ENCODE assay signal across 10 mouse cellular contexts in the genomic region with DNA sequence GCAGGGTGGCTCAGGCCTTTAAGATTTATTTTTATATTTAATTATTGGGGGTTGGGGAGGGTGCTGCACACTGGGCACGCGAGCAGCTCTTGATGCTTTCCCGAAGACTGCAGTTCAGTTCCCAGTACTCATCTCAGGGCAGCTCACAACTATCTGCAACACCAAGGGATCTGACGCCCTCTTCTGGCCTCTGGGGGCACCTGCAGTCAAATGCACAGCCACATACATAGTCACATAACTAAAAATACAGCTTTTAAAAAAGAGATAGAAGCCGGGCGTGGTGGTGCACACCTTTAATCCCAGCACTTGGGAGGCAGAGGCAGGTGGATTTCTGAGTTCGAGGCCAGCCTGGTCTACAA. TPM values are rescaled to one million over a fixed set of nuclear protein-coding genes. Genes with fewer than 3 reads are reported as not detected.
DNase-seq lines count a peak whose midpoint lies in the region; ATAC-seq and TF ChIP-seq lines count a peak whose summit lies in the region.
"Had no signal": no experiment of that assay in that cellular context is flagged by ENCODE, and none has a peak within 500 bp of the region (broad histone marks: within the 10 kb centered on the region; RNA-seq: fewer than 3 reads in every experiment).

No protein-coding gene starts in this region.

- peak; percentile 50 for TF ChIP-seq CTCF in stomach, postnatal 0 days (IDR thresholded peaks at IDR 0.05; ENCODE audit: low read depth)

- H3K4me1 ChIP-seq in heart, embryonic 12.5 days (replicated peaks): peaks cover 63% of the 10 kb centered on the region
- H3K4me1 ChIP-seq in neural tube, embryonic 11.5 days (ENCODE audit: control insufficient read depth, insufficient read depth, low read length): peaks cover 30% of the 10 kb centered on the region
- peaks cover 65% of the 10 kb centered on the region for H3K4me1 ChIP-seq in limb, embryonic 12.5 days (replicated peaks)
- H3K4me1 ChIP-seq in stomach, postnatal 0 days (replicated peaks; ENCODE audit: control insufficient read depth, insufficient read depth): peaks cover 12% of the 10 kb centered on the region

- no peak for TF ChIP-seq EP300 in stomach, postnatal 0 days (optimal IDR thresholded peaks at IDR 0.05)

- no peak for ATAC-seq in heart, embryonic 12.5 days (ENCODE audit: insufficient number of reproducible peaks, low FRiP score)
- ATAC-seq in neural tube, embryonic 11.5 days (ENCODE audit: insufficient read depth, low FRiP score, low TSS enrichment): no peak
- ATAC-seq in limb, embryonic 12.5 days (ENCODE audit: insufficient number of reproducible peaks, insufficient read depth, low FRiP score, low TSS enrichment, low read depth): no peak
- ATAC-seq in stomach, postnatal 0 days (ENCODE audit: low FRiP score, low TSS enrichment): no peak

- WGBS in heart, embryonic 12.5 days: 89% methylated on average over 7 of the region's 7 CpGs
- 83% methylated on average over 7 of the region's 7 CpGs for WGBS in neural tube, embryonic 11.5 days
- 85% methylated on average over 7 of the region's 7 CpGs for WGBS in limb, embryonic 12.5 days
- 92% methylated on average over 7 of the region's 7 CpGs for WGBS in stomach, postnatal 0 days

- peak overlapping the region; percentile 91 for H3K27ac ChIP-seq in heart, embryonic 12.5 days (ENCODE audit: poor library complexity, severe bottlenecking)
- H3K27ac ChIP-seq in neural tube, embryonic 11.5 days (ENCODE audit: low read depth, low read length): peak overlapping the region; percentile 14
- H3K27ac ChIP-seq in limb, embryonic 12.5 days: peak overlapping the region; percentile 97
- peak overlapping the region; percentile 76 for H3K27ac ChIP-seq in stomach, postnatal 0 days (replicated peaks)

- H3K36me3 ChIP-seq in heart, embryonic 12.5 days: no peaks in the 10 kb centered on the region
- H3K36me3 ChIP-seq in neural tube, embryonic 11.5 days (ENCODE audit: control insufficient read depth, insufficient read depth, low read length): no peaks in the 10 kb centered on the region
- no peaks in the 10 kb centered on the region for H3K36me3 ChIP-seq in limb, embryonic 12.5 days
- H3K36me3 ChIP-seq in stomach, postnatal 0 days (ENCODE audit: control insufficient read depth, insufficient read depth, low read length): no peaks in the 10 kb centered on the region

- H3K4me2 ChIP-seq in heart, embryonic 12.5 days: no peak overlapping the region
- no peak overlapping the region for H3K4me2 ChIP-seq in neural tube, embryonic 11.5 days (ENCODE audit: low read depth)
- H3K4me2 ChIP-seq in limb, embryonic 12.5 days: peak overlapping the region; percentile 71
- no peak overlapping the region for H3K4me2 ChIP-seq in stomach, postnatal 0 days (replicated peaks; ENCODE audit: low read depth)

- H3K4me3 ChIP-seq in heart, embryonic 12.5 days: no peak overlapping the region
- H3K4me3 ChIP-seq in neural tube, embryonic 11.5 days (ENCODE audit: low read depth, low read length): no peak overlapping the region
- no peak overlapping the region for H3K4me3 ChIP-seq in limb, embryonic 12.5 days (replicated peaks)
- H3K4me3 ChIP-seq in stomach, postnatal 0 days (ENCODE audit: low read depth, low read length): no peak overlapping the region
- H3K4me3 ChIP-seq: myocyte had no signal

- DNase-seq in heart, adult 11 months: no peak
- DNase-seq in neural tube, embryonic 11.5 days (ENCODE audit: low spot score): no peak
- DNase-seq in neural tube, embryonic 10.5 days (ENCODE audit: extremely low spot score, low spot score): no peak
- DNase-seq in stomach, postnatal 0 days (ENCODE audit: low spot score): no peak
- no peak for DNase-seq in testis, postnatal 10 days (ENCODE audit: low spot score)
- DNase-seq in layer of hippocampus, adult 9-10 months (ENCODE audit: low spot score): no peak
- DNase-seq: layer of hippocampus, postnatal 36 days had no signal

- H3K27me3 ChIP-seq in heart, embryonic 12.5 days (replicated peaks): no peaks in the 10 kb centered on the region
- peaks cover 9% of the 10 kb centered on the region; the same call in 1 of the 2 replicates for H3K27me3 ChIP-seq in neural tube, embryonic 11.5 days (ENCODE audit: control insufficient read depth, insufficient read depth, low read length)
- 0 out of 2 replicates have a peak, but pooled peaks cover 5% of the 10 kb centered on the region for H3K27me3 ChIP-seq in limb, embryonic 12.5 days
- H3K27me3 ChIP-seq in stomach, postnatal 0 days (ENCODE audit: control insufficient read depth, insufficient read depth, low read length): no peaks in the 10 kb centered on the region

- peaks cover 3% of the 10 kb centered on the region; the same call in 1 of the 2 replicates for H3K9me3 ChIP-seq in heart, embryonic 12.5 days (replicated peaks)
- no peaks in the 10 kb centered on the region for H3K9me3 ChIP-seq in neural tube, embryonic 11.5 days (ENCODE audit: control insufficient read depth, low read length)
- H3K9me3 ChIP-seq in limb, embryonic 12.5 days: no peaks in the 10 kb centered on the region
- H3K9me3 ChIP-seq in stomach, postnatal 0 days (ENCODE audit: control insufficient read depth, low read length): no peaks in the 10 kb centered on the region

- no peak overlapping the region for H3K9ac ChIP-seq in heart, embryonic 12.5 days
- no peak overlapping the region for H3K9ac ChIP-seq in neural tube, embryonic 11.5 days (ENCODE audit: low read length)
- H3K9ac ChIP-seq in limb, embryonic 12.5 days (replicated peaks): no peak overlapping the region; the same call in 1 of the 2 replicates
- no peak overlapping the region for H3K9ac ChIP-seq in stomach, postnatal 0 days (ENCODE audit: low read length)

RNA-seq across cellular contexts. Expression of a gene that starts 52.5 kb away (rescaled TPM):
- polyA plus RNA-seq in heart, embryonic 12.5 days (2016; fragmentation: Nextera tagmentation; extraction: Ambion mirVana): 20.7 and 22.5 TPM in 2 replicates
- 34.5 and 35.8 TPM in 2 replicates for polyA plus RNA-seq in neural tube, embryonic 11.5 days (2014; fragmentation: Nextera tagmentation; extraction: Ambion mirVana)
- polyA plus RNA-seq in limb, embryonic 12.5 days (2016; fragmentation: Nextera tagmentation; extraction: Ambion mirVana): 35.1 and 41.5 TPM in 2 replicates
- 14.6 and 17.9 TPM in 2 replicates for polyA plus RNA-seq in stomach, postnatal 0 days (2015; fragmentation: Nextera tagmentation; extraction: Ambion mirVana)

Comparison
In these comparisons a context has a peak if more than half of its experiments do, and no peak if none do; other contexts are left out.
1. H3K27ac ChIP-seq: peak in every context shown above with its lines; median percentile 97 in limb, embryonic 12.5 days; 91 in heart, embryonic 12.5 days; 76 in stomach, postnatal 0 days; 14 in neural tube, embryonic 11.5 days.